Mouse (Mus musculus): ENCODE data around the gene Gm49403. TPM values are rescaled to one million over a fixed set of nuclear protein-coding genes. Genes with fewer than 3 reads are reported as not detected.
"Not testable (repeated sequence)": the region's sequence is repeated elsewhere in the genome, so short reads cannot be mapped to it uniquely, and the experiment has no call there.

The Gm49403 gene
- total RNA-seq, 2 experiments from 2014 or later, result not detected

- intact Hi-C loops (cut with DNase I), result no loop called here
- DNase-seq (ENCODE audit: extremely low spot score in 1 of 2, low spot score in 2 of 2), result no peak
- Histone ChIP-seq H3K4me3 (no peak within 1 kb of the TSS), H3K27ac (peak within 1 kb of the TSS; percentile 26; the same call in 1 of the 2 replicates)
- no peak for TF ChIP-seq CTCF (IDR thresholded peaks at IDR 0.05)
These were observed 33.3 kb upstream of the Gm49403 start, which contains the start of gene Lrrn4cl for GRCm38 (mm10) chr19:8850402-8850901. TSS of gene Lrrn4cl (plus strand) at chr19:8850768.

- Histone ChIP-seq H3K27ac (peak overlapping the region; percentile 75), H3K4me3 (no peak overlapping the region)
- intact Hi-C loops (cut with DNase I), result no loop called here
- no peak for TF ChIP-seq CTCF (IDR thresholded peaks at IDR 0.05)
- DNase-seq (ENCODE audit: extremely low spot score in 1 of 2, low spot score in 2 of 2), result no peak
These were observed 32.1 kb upstream of the Gm49403 start for GRCm38 (mm10) chr19:8851639-8852038.

- peak overlapping the region; percentile 75 for H3K27ac ChIP-seq
- TF ChIP-seq CTCF (IDR thresholded peaks at IDR 0.05), result no peak
- intact Hi-C loops (cut with DNase I), result no loop called here
- H3K4me3 ChIP-seq, result no peak overlapping the region
- DNase-seq (ENCODE audit: extremely low spot score in 1 of 2, low spot score in 2 of 2), result no peak
These were observed 31.3 kb upstream of the Gm49403 start for GRCm38 (mm10) chr19:8852236-8852928.

GRCm38 (mm10) chr19:8853117-8853516, 30.6 kb upstream of the Gm49403 start:
- TF ChIP-seq CTCF (IDR thresholded peaks at IDR 0.05), result no peak
- Histone ChIP-seq H3K27ac (peak overlapping the region; percentile 42; the same call in 1 of the 2 replicates), H3K4me3 (no peak overlapping the region)
- intact Hi-C loops (cut with DNase I), result no loop called here
- no peak for DNase-seq (ENCODE audit: extremely low spot score in 1 of 2, low spot score in 2 of 2)

GRCm38 (mm10) chr19:8857689-8858088, 26.0 kb upstream of the Gm49403 start:
- DNase-seq (ENCODE audit: extremely low spot score in 1 of 2, low spot score in 2 of 2), result no peak
- peak; percentile 73 for TF ChIP-seq CTCF (IDR thresholded peaks at IDR 0.05)

GRCm38 (mm10) chr19:8859018-8859417, 24.7 kb upstream of the Gm49403 start:
- intact Hi-C loops (cut with DNase I), result loop anchor here (5.0 kb wide), 1 partner anchor 253 kb away; no protein-coding TSS in a partner anchor
- Histone ChIP-seq H3K27ac (no peak overlapping the region), H3K4me3 (no peak overlapping the region)
- peak; percentile 47 for TF ChIP-seq CTCF (IDR thresholded peaks at IDR 0.05)
- no peak for DNase-seq (ENCODE audit: extremely low spot score in 1 of 2, low spot score in 2 of 2)

More at GRCm38 (mm10) chr19:8857689-8858088, 26.0 kb upstream of the Gm49403 start:
- no peak overlapping the region for H3K4me3 ChIP-seq
- intact Hi-C loops (cut with DNase I), result loop anchor here (5.0 kb wide), 1 partner anchor 255 kb away; no protein-coding TSS in a partner anchor
- H3K27ac ChIP-seq, result no peak overlapping the region

GRCm38 (mm10) chr19:8864265-8864664, 19.5 kb upstream of the Gm49403 start:
- intact Hi-C loops (cut with DNase I), result no loop called here
- no peak for DNase-seq (ENCODE audit: extremely low spot score in 1 of 2, low spot score in 2 of 2)
- TF ChIP-seq CTCF (IDR thresholded peaks at IDR 0.05), result no peak; the same call in 1 of the 2 replicates
- Histone ChIP-seq H3K27ac (no peak overlapping the region), H3K4me3 (no peak overlapping the region)

GRCm38 (mm10) chr19:8870381-8870780, 13.3 kb upstream of the Gm49403 start:
- not testable (repeated sequence) for H3K4me3 ChIP-seq

GRCm38 (mm10) chr19:8870838-8871237, 12.9 kb upstream of the Gm49403 start:
- Histone ChIP-seq H3K27ac (peak overlapping the region; percentile 82), H3K4me3 (peak overlapping the region; percentile 88)
- no peak for TF ChIP-seq CTCF (IDR thresholded peaks at IDR 0.05)
- intact Hi-C loops (cut with DNase I), result loop anchor here (1.0 kb wide), 1 partner anchor 52 kb away; the partner anchor contains the start of gene Ttc9c
- DNase-seq (ENCODE audit: extremely low spot score in 1 of 2, low spot score in 2 of 2), result no peak

More at GRCm38 (mm10) chr19:8870381-8870780, 13.3 kb upstream of the Gm49403 start:
- H3K27ac ChIP-seq; intact Hi-C loops (cut with DNase I); DNase-seq (ENCODE audit: extremely low spot score in 1 of 2, low spot score in 2 of 2): not testable (repeated sequence)

GRCm38 (mm10) chr19:8871267-8872186, 12.2 kb upstream of the Gm49403 start, which contains the start of gene Ubxn1:
TSS of gene Ubxn1 (plus strand) at chr19:8871496.
- DNase-seq (ENCODE audit: extremely low spot score in 1 of 2, low spot score in 2 of 2), result peak; percentile 97 to 99
- intact Hi-C loops (cut with DNase I), result loop anchor here (1.0 kb wide), 1 partner anchor 52 kb away; the partner anchor contains the start of gene Ttc9c
- TF ChIP-seq CTCF (IDR thresholded peaks at IDR 0.05), result no peak
- Histone ChIP-seq H3K4me3 (peak within 1 kb of the TSS; percentile 88), H3K27ac (peak within 1 kb of the TSS; percentile 82)

- intact Hi-C loops (cut with DNase I), result no loop called here
- peak overlapping the region; percentile 88 for H3K4me3 ChIP-seq
- no peak for TF ChIP-seq CTCF (IDR thresholded peaks at IDR 0.05)
- H3K27ac ChIP-seq, result no peak overlapping the region; the same call in 1 of the 2 replicates
- no peak for DNase-seq (ENCODE audit: extremely low spot score in 1 of 2, low spot score in 2 of 2)
These were observed 11.4 kb upstream of the Gm49403 start for GRCm38 (mm10) chr19:8872266-8872840.
